Mouse (Mus musculus) urinary bladder, postnatal 4 days (tissue): ENCODE results near the gene Dync1i2.
A peak's percentile ranks its signal among the peaks of the same experiment; 100 is the strongest.

Experiments
- DNase-seq, 2 experiments: peaks; one replicate each; pipeline ENCODE4 v3.0.0; 2021 to 2022; ENCODE audit warnings: low spot score in 2 of 2

Dync1i2 gene

DNA sequence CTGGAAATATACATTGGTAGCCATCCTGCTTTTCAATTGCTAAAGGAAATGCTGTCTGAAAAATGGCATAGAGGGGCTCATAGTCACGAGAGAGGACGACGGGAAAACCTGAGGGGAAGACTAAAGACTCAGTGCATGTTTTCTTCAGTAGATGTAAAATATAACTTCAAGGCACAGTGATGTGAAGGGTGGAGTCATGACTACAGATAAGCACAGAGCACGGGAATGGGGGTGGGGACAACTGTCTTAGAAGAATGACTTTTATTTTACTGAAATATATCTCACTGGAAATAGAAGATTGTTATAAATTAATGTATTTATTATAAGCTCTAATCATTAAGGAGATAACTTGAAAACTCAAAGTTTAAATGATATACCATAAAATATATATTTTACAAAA is 58.6 kb downstream of the Dync1i2 start:
- no peak for DNase-seq

DNA sequence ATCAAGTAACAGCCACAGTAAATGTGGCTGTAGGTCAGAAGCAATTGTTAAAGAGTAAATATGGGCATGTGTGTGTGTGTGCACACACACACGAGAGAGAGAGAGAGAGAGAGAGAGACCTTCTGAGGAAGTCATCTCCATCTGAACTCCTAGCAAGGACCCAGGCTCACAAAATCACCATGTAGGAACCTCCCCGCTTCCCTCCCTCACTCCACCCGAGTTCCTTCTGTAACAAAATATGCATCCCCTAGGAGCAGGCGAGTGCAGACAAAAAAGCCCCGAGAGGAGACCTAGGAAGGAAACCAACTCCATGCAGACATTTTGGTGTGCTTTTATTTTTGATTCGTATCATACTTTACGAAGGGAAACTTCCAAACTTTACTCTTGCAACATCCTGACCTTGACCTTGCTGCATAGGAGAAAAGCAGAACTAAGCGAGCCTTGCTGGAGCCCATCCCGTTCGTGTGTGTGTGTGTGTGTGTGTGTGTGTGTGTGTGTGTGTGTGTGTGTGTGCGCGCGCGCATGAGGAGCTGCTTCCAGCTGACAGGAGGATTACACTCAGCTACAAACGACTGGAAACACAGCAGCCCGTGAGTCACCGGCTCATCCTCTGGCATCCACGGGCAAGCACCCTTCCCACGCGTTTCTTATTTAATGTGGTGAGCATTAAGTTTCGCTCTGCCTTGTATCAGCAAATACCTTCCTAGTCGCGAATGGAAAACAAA is 62.6 kb downstream of the Dync1i2 start:
- DNase-seq = peak; percentile 54 to 71

DNA sequence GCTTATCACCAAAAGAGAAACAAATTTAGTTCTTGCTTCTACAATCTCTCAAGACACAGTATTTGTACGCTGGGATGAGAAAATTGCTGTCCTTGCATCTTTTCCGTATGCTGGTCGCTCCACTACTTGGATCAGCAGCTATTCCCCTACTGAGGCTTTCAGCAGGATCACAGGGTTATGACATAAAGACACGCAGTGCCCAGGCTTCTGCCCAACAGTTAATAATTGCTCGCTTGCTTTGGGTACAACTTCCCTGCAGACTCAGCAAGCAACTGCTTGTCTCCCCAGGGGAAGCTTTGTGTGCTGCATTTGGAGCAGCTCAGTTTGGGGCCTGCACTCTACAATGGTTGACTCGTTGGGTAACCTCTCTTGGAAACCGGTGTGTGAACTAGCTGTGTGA is 64.2 kb downstream of the Dync1i2 start:
- no peak for DNase-seq

DNA sequence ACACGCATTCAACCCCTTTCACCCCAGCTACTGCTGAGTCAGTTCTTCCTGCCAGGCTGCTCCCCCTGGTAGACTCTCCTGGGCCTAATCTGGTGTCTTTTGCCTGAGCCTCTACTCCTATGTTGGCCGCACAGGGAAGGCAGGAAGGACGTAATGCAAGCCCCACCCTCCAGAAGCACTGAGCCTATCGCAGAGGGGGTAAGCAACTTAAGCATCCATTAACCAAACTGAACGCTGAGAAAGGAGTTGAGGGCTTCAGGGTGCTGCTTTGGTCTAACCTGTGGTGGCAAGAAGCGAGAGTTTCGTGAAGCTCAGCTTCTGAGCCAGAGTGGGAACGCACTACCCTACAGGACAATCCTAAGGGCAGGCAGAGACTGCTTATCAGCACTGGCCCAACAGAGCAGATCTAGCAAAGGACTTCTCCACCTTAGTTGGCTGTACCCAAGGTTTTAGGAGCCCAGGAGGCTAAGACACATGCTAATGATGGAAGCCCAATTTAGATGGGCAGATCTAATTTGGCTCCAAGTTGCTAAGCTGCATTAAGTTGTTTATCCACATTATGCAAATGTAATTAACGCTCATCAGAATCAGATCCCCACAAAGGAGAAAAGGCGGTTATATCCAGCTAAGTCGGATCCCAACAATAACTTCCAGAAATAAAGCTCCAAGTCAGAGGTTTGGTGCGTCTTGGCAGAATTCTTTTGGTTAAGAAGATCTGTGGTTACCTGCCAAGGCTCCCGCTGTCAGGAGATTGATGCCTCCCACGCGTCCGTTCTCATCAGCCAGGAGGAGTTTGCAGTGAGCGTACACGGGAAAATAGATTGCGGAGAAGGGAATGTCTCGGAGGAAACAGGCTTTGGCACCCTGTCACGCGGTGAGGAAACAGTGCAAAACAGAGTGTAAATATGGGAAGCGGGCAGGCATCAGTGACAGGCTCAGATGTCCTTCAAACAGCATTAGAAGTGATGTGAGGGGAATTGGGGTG is 67.6 kb downstream of the Dync1i2 start:
- no peak for DNase-seq

DNA sequence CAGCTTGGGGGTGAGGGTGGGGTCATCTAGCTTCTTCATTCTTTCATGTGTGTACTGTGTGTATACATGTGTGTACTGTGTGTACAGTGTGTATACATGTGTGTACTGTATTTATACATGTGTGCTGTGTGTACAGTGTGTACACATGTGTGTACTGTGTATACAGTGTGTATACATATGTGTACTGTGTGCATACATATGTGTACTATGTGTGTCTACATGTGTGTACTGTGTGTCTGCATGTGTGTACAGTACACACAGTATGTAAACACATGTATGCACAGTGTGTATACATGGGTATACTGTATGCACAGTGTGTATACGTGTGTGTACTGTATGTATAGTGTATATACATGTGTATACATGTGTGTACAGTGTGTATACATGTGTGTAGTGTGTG is 70.5 kb downstream of the Dync1i2 start:
- DNase-seq = no peak

DNA sequence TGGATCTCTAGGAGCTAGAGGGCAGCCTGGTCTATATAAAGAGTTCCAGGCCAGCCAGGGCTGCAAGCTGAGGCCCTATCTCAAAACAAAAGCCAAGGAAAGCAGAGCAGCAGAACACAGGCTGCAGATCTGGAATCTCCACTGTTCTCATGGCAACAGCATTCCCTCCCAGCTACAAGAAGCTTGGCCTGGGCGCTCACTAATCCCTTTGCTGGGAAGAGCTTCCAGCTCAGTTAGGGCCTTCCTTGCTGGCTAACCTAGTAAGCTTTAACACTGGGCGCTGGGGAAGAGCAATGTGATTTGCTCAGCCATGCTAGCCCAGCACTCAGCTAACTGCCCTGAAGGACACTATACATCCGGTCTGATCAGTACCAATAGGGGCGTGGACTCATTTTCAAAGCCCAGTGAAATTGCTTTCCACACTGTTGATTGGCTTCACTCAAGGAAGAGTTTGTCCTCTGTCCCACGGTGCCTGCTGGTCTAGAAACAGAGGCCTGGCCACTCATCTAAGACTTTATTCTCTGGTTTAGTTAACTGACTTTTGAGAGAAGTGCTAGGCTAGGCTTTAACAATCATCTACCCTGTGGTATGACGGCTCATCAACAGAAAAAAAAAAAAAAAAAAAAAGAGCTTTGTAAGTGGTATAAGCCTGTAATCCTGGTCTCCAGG is 78.7 kb downstream of the Dync1i2 start:
- DNase-seq = no peak

DNA sequence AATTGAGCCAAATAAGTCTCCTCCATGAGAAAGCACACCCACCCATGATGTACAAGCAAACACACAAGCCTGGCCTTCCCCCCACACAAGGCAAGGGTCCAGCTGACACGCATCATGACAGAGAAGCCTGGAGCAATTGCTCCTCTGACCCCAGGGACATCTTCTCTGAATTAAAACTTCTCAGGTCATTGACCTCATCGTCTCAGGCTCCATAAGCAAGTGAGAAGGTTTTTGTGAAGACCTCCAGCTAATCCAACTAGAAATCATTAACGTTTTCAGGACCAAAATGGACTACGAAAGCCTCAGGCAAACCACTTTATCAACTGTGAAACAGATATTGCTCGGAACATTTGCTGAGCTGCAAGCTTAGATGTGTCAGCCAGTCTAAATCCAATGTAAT is 80.1 kb downstream of the Dync1i2 start:
- no peak for DNase-seq

DNA sequence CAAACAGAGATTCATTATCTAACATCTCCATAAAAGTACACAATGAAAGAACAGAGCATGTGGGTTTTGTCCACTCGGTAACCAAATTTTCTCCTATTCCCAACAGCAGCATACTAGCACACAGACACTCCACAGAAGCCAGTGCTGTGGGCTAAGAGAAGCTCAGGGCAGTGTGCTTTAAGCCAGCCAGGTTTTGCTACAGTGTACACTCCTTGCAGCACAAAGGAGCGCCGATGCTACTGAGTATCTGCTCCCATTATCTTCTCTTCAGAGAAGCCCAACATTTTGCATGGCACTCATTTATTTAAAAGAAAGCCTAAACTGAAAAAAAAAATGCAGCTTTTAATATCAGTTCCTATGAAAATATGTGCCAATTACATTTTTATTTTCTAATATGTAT is 82.5 kb downstream of the Dync1i2 start:
- no peak for DNase-seq

DNA sequence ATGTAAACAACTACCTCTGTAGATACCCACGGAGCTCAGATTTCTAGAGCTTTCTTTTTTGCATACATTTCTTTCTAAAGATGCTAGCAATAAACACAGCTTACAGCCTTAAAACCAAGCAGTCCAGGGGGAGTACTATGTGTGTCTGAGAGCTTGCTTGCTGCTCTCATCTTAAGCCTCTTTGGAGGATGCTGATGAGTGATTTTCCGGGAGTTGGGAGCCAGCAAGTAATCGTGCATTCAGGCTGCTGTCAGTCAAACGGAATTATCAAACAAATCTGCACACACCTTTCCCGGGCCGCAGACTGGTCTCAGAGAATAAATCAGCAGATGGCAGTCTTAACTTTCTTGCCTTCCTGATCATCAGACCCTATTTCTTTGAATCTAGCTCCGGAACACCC is 83.0 kb downstream of the Dync1i2 start:
- DNase-seq = no peak

DNA sequence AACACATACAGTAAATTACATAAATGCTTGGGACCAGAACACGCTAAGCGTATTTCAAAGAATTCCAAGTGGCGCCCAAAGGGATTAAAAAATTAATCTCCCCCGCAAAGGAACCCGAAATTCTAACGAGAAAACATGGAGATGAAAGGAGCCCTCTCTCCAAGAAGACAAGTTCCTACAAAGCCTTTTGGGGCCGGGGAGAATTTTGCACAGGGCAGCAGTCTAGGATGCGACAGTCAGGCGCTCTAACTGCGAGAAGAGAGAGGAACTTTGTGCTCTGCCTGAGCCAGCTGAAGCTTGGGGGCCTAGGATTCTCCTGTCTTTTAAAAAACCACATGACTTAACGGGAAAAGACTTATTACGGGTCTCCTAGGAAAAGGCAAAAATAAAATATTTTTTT is 84.3 kb downstream of the Dync1i2 start:
- no peak for DNase-seq

DNA sequence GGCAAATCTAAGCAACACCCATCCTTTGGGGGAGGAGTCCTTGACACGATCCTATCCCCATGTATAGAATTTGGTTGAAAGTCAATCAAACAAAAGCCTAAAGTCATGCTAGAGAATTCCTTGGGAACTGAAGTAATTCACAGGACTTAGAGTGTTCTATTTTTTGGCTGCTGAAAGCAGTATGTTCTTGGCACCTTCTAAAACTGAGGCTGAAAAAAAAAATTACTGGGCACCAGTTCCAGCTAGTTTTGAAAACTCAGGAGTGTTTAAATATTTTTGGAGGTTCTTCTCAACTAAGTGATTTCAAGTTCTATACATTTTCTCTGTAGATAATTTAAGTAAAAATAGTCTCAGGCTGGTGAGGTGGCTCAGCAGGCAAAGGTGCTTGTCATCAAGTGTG is 86.0 kb downstream of the Dync1i2 start:
- no peak for DNase-seq

DNA sequence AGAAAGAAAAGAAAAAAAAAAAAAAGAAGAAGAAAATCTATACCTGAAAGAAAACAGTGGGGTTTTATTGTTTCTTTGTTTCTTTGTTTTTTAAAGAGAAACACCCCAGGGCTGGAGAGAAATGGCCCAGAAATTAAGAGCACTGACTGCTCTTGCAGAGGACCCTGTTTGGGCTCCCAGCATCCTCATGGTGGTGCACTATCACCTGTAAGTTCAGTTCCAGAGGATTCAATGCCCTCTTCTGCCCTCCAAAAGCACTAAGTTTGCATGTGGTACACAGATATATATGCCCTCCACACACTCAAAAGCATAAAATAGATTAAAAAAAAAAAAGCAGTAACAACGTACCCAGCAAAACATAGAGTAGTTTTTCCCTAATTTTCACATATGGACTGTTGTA is 87.2 kb downstream of the Dync1i2 start:
- DNase-seq = no peak

DNA sequence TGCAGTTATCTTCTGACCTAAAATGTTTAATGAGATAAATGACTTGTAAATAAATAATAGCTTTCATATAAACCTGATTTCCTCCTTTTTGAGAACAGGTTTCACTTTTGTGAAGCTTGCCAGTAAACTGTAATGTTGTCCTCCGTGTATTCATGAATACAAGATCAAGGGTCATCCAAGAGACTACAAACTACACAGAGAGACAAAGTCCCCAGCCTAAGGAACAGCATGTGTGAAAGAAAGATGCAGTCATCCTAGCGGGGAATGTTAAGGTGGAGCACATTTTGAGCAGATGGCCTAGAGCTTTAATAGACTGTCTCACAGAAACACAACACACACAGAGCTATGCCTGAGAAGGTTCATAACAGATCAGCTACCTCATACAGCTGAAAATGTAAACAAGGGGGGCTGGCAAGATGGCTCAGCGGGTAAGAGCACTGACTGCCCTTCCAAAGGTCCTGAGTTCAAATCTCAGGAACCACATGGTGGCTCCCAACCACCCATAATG is 90.7 kb downstream of the Dync1i2 start:
- DNase-seq = no peak

DNA sequence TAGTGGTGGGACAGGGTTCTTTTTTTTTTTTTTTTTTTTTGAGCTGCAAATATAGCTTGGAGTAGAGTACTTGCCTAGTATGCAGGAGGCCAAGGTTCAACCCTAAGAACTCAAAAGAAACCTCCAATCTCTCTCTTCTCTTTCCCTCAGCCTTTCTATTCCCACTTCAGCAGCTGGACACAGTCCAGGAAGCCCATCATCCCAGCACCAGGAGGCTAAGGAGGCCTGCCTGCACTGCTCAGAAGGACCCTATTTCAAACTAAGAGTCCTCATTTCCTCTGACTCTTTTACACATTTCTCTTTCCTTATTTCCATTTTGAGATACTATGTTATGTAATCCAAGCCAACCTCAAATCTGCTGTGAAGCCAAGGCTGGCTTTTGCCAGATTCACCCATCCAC is 91.7 kb downstream of the Dync1i2 start:
- no peak for DNase-seq

DNA sequence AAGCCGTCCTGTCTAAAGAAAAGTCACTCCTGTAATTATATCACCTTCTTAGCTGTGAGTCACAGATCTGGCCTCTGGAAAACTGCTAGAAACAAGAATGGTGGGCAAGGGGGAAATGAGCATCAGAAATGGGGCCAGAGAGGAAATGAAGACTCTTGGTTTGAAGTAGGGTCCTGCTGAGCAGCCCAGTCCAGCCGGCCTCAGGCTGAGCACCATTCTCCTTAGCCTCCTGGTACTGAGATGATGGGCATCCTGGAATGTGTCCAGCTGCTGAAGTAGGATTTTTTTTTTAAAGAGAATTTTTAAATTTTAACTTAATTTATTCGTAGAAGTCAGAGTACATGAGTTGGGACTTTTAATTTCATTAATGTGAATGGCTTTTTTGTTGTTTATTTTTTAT is 93.3 kb downstream of the Dync1i2 start:
- DNase-seq = no peak

DNA sequence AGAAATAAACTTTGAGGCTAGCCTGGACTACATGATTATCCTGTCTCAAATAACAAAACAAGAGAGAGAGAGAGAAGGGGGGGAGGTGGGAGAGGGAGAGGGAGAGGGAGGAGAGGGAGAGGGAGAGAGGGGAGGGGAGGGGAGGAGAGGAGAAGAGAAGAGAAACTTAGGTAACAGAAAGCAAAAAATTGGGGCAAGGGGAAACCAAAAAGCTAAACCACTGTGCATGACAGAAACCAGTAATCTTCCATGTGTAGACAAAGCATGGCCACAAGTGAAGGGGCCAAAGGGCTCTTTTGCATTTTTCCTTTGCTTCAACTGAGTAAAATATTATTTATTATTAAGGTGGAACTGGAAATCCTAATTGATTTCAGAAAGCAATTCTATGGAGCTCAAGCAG is 94.9 kb downstream of the Dync1i2 start:
- no peak for DNase-seq

DNA sequence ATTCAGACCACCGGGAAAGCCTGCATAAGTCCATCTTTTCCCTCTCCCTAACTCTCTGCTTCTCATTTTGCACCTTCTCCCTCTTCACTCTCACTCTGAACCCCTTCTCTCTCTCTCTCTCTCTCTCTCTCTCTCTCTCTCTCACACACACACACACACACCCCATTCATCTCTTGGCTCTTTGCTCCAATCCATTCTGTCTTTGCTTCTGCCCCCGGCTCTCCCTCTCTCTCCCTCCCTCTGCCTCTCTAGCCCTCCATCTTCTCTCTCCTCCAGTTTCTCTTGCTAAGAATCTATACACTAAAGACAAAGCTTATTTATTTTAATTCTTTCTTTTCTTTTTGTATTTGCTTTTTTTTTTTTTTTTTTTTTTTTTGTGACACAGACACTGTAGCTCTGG is 98.2 kb downstream of the Dync1i2 start:
- DNase-seq = no peak

DNA sequence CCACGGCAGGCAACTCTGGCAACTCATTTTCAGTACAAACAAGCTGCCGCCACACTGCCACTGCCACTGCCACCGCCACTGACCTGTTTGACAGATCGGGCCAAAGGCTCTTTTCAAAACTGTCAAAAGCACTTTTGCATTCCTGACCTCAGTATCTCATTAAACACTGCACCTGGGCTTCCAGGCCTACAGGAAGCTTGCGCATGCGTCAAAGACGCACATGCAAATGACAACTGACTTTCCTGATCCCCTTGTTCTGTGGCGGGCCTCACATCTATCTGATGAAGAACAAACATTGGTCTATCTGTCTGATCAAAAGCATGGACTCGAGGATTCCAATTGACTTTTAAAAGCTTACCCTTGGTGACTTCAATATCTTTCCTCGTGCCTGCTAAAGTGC is 100.6 kb downstream of the Dync1i2 start:
- no peak for DNase-seq
